Mouse (Mus musculus): Measurements from ENCODE around the gene Metap2.

GRCm38 (mm10) chr10:93912917-93913316 is 16.0 kb upstream of the Metap2 start:
- TF ChIP-seq CTCF (IDR thresholded peaks at IDR 0.05; ENCODE audit: borderline replicate concordance, insufficient read depth, low read length): no peak
- no peak for TF ChIP-seq POLR2A (IDR thresholded peaks at IDR 0.05; ENCODE audit: low read depth, low read length)

Data from embryonic fibroblast, embryonic 13.5 days (primary cell).